Mouse (Mus musculus) ES-E14 (cell line): ENCODE results near the gene Ybx2. TPM values are rescaled to one million over a fixed set of nuclear protein-coding genes. Genes with fewer than 3 reads are reported as not detected.

Experiments
- DNase-seq: peaks from one replicate; pipeline ENCODE4 v3.0.0-alpha.2; 2013; ENCODE audit warnings: low read depth, low spot score
- H3K27ac ChIP-seq: 2 replicates; pipeline ENCODE4 v1.5.1; 2012; ENCODE audit warnings: low read depth, mild to moderate bottlenecking, low read length, moderate library complexity, mixed read lengths; ENCODE audit not compliant: poor library complexity, insufficient read depth, severe bottlenecking
- H3K36me3 ChIP-seq: 2 replicates; pipeline ENCODE4 v1.6.1; 2012; ENCODE audit warnings: mild to moderate bottlenecking, low read length, moderate library complexity, mixed read lengths; ENCODE audit not compliant: control insufficient read depth, poor library complexity, insufficient read depth, severe bottlenecking
- H3K4me1 ChIP-seq, 2 experiments: fragments of 150-350 bp in 1 of 2; sonication (generic) in 1 of 2; 2 replicates each; pipeline ENCODE4 v1.6.1; 2012; ENCODE audit warnings: low read length in 2 of 2, mild to moderate bottlenecking in 1 of 2, mixed read lengths in 1 of 2; ENCODE audit not compliant: control insufficient read depth in 2 of 2, insufficient read depth in 2 of 2, poor library complexity in 1 of 2
- H3K4me3 ChIP-seq, 2 experiments: fragments of 150-350 bp in 1 of 2; sonication (generic) in 1 of 2; 2 replicates each; pipeline ENCODE4 v1.5.1; 2012; ENCODE audit warnings: low read length in 2 of 2, low read depth in 1 of 2, mild to moderate bottlenecking in 1 of 2, mixed read lengths in 1 of 2; ENCODE audit not compliant: insufficient read depth in 1 of 2, poor library complexity in 1 of 2, severe bottlenecking in 1 of 2
- H3K9ac ChIP-seq: 2 replicates; pipeline ENCODE4 v1.6.1; 2012; ENCODE audit warnings: low read depth, mild to moderate bottlenecking, low read length, mixed read lengths; ENCODE audit not compliant: poor library complexity, insufficient read depth, severe bottlenecking
- H3K9me3 ChIP-seq: fragments of 150-350 bp; sonication (generic); 2 replicates; pipeline ENCODE4 v1.6.1; 2012; ENCODE audit warnings: low read depth, mild to moderate bottlenecking, low read length; ENCODE audit not compliant: control insufficient read depth, insufficient read depth
- CHD2 ChIP-seq: IDR thresholded peaks from 2 replicates; pipeline ENCODE4 v1.6.1; 2014; ENCODE audit warnings: mild to moderate bottlenecking, low read depth, low read length, inconsistent platforms
- HCFC1 ChIP-seq: IDR thresholded peaks from 2 replicates; pipeline ENCODE4 v1.6.1; 2012; ENCODE audit warnings: low read length, inconsistent platforms, borderline replicate concordance; ENCODE audit not compliant: insufficient read depth
- MAFK ChIP-seq: IDR thresholded peaks from 2 replicates; pipeline ENCODE4 v1.6.1; 2014; ENCODE audit warnings: mild to moderate bottlenecking, low read depth, low read length, inconsistent platforms; ENCODE audit not compliant: insufficient read depth
- ZC3H11A ChIP-seq: IDR thresholded peaks from 2 replicates; pipeline ENCODE4 v1.6.1; 2012; ENCODE audit warnings: low read depth, mild to moderate bottlenecking, inconsistent platforms, low read length, borderline replicate concordance
- ZNF384 ChIP-seq: IDR thresholded peaks from 2 replicates; pipeline ENCODE4 v1.6.1; 2012; ENCODE audit warnings: low read depth, low read length, inconsistent platforms
- in situ Hi-C, 2 experiments: fragments of 600-800 bp; cut with MboI; formaldehyde crosslinking; loops; one replicate each; pipeline ENCODE4 v1.15.1; 2025; ENCODE audit warnings: low sequenced_read_pairs in 2 of 2, inconsistent platforms in 1 of 2; ENCODE audit not compliant: unreplicated experiment in 2 of 2
- total RNA-seq: library from RNA; depleted of rRNA; stranded (reverse); fragments of 300-350 nt; gene quantifications from 2 replicates; pipeline ENCODE4 v1.2.3, GENCODE M21; 2012

Gene Ybx2
- total RNA-seq, 1 experiment, result 3.9 TPM

- Histone ChIP-seq H3K4me3 (peak overlapping the region; percentile 59 to 82), H3K9me3 (no peaks in the 10 kb centered on the region), H3K9ac (peak overlapping the region; percentile 77), H3K27ac (no peak overlapping the region), H3K36me3 (no peaks in the 10 kb centered on the region), H3K4me1 (peaks cover 0 to 24% of the 10 kb centered on the region in 2 experiments; a peak in 2 of 4 replicates)
- TF ChIP-seq CHD2 (no peak), ZNF384 (no peak), HCFC1 (no peak), MAFK (no peak)
- in situ Hi-C loops, result loop anchor here in 1 of 2 experiments (10.0 kb wide), 1 partner anchor 279 kb away; the partner anchor contains the start of gene Slc16a11
- no peak for DNase-seq
Observed at GRCm38 (mm10) chr11:69936156-69936555, 560 bp downstream of the Ybx2 start.

GRCm38 (mm10) chr11:69936714-69937347, 1.2 kb downstream of the Ybx2 start:
- TF ChIP-seq ZNF384, result no peak
- no peak for TF ChIP-seq MAFK
- no peak for TF ChIP-seq CHD2
- no peak for TF ChIP-seq HCFC1
- no peak for TF ChIP-seq ZC3H11A
- no peak for DNase-seq
- peaks cover 0 to 24% of the 10 kb centered on the region in 2 experiments; a peak in 2 of 4 replicates for H3K4me1 ChIP-seq
- H3K9me3 ChIP-seq, result no peaks in the 10 kb centered on the region
- H3K9ac ChIP-seq, result peak overlapping the region; percentile 49; the same call in 1 of the 2 replicates
- peak overlapping the region; percentile 59 to 82; a peak in 3 of 4 replicates for H3K4me3 ChIP-seq
- no peak overlapping the region for H3K27ac ChIP-seq
- H3K36me3 ChIP-seq, result no peaks in the 10 kb centered on the region
- in situ Hi-C loops, result loop anchor here in 1 of 2 experiments (10.0 kb wide), 1 partner anchor 278 kb away; the partner anchor contains the start of gene Slc16a11

- H3K36me3 ChIP-seq, result no peaks in the 10 kb centered on the region
- in situ Hi-C loops, result loop anchor here in 1 of 2 experiments (10.0 kb wide), 1 partner anchor 277 kb away; the partner anchor contains the start of gene Slc16a11
- TF ChIP-seq ZNF384 (no peak), CHD2 (no peak), ZC3H11A (no peak), MAFK (no peak), HCFC1 (no peak)
- H3K9me3 ChIP-seq, result no peaks in the 10 kb centered on the region
- H3K4me3 ChIP-seq, result no peak overlapping the region
- H3K27ac ChIP-seq, result no peak overlapping the region
- H3K9ac ChIP-seq, result no peak overlapping the region
- peaks cover 0 to 24% of the 10 kb centered on the region in 2 experiments; a peak in 2 of 4 replicates for H3K4me1 ChIP-seq
- no peak for DNase-seq
Observed at GRCm38 (mm10) chr11:69937385-69937784, 1.8 kb downstream of the Ybx2 start.

DNA sequence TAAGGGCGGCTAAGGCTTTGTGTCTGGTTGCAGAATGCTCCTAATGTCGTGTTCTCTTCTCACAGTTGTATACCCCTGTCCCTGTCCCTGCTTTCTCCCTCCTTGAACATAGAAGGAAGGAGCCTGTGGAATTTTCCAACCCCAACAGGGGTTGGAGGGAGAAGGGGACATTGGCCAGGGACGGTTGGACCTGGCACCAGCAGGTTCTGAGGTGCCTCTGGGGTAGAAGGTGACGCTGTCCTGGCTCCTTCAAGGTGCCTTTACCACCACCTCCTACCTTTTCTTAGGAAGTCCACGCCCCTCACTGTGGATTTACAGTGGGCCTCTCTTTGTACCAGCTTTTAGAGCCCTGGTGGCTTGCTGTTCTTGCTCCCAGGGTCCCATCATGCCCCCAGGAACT, 2.2 kb downstream of the Ybx2 start:
- Histone ChIP-seq H3K9ac (no peak overlapping the region), H3K27ac (no peak overlapping the region), H3K36me3 (no peaks in the 10 kb centered on the region), H3K4me3 (no peak overlapping the region), H3K9me3 (no peaks in the 10 kb centered on the region), H3K4me1 (peaks cover 0 to 24% of the 10 kb centered on the region in 2 experiments; a peak in 2 of 4 replicates)
- DNase-seq, result no peak
- in situ Hi-C loops, result loop anchor here in 1 of 2 experiments (10.0 kb wide), 1 partner anchor 277 kb away; the partner anchor contains the start of gene Slc16a11
- TF ChIP-seq CHD2 (no peak), ZNF384 (no peak), HCFC1 (no peak), ZC3H11A (no peak), MAFK (no peak)
